In the genomic region with DNA sequence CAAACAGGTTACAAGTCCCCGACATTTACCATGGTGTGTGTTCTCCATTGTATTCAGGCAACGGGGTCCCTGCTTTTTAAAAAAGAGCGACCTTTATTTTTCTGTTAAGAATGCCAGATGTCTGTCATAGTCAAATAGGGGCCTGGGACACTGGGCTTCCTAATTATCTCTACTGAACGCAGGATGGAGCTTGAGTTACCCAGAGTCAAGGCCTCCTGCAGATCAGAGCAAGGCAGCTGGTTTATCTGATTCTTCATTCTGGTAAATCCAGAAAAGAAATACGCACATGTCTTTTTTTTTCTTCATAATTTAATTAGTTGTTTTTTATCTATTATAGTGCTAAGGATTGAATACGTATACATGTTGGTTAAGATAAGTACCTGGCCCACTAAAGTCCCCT, we compare ENCODE assay signal across 15 mouse cellular contexts. TPM values are rescaled to one million over a fixed set of nuclear protein-coding genes. Genes with fewer than 3 reads are reported as not detected.
A peak's percentile ranks its signal among the peaks of the same experiment; 100 is the strongest.
DNase-seq lines count a peak whose midpoint lies in the region; ATAC-seq lines count a peak whose summit lies in the region.
"Had no signal": no experiment of that assay in that cellular context is flagged by ENCODE, and none has a peak within 500 bp of the region (broad histone marks: within the 10 kb centered on the region; RNA-seq: fewer than 3 reads in every experiment).

No protein-coding gene starts in this region.

- H3K27ac ChIP-seq in heart, embryonic 15.5 days = peak overlapping the region; percentile 87
- H3K27ac ChIP-seq in forebrain, embryonic 15.5 days (replicated peaks) = peak overlapping the region; percentile 85
- peak overlapping the region; percentile 65 for H3K27ac ChIP-seq in liver, embryonic 15.5 days (replicated peaks)
- H3K27ac ChIP-seq in neural tube, embryonic 14.5 days (ENCODE audit: low read depth, low read length) = peak overlapping the region; percentile 80
- H3K27ac ChIP-seq: left cerebral cortex, adult 2 months had no signal

- H3K36me3 ChIP-seq in heart, embryonic 15.5 days = no peaks in the 10 kb centered on the region
- H3K36me3 ChIP-seq in forebrain, embryonic 15.5 days = no peaks in the 10 kb centered on the region
- no peaks in the 10 kb centered on the region for H3K36me3 ChIP-seq in liver, embryonic 15.5 days (replicated peaks)
- no peaks in the 10 kb centered on the region for H3K36me3 ChIP-seq in neural tube, embryonic 14.5 days (ENCODE audit: control insufficient read depth, insufficient read depth, low read length)

- no peak overlapping the region for H3K9ac ChIP-seq in heart, embryonic 15.5 days
- H3K9ac ChIP-seq in forebrain, embryonic 15.5 days (replicated peaks) = peak overlapping the region; percentile 30; the same call in 1 of the 2 replicates
- no peak overlapping the region for H3K9ac ChIP-seq in liver, embryonic 15.5 days
- no peak overlapping the region for H3K9ac ChIP-seq in neural tube, embryonic 14.5 days (replicated peaks; ENCODE audit: low read depth, low read length)
- H3K9ac ChIP-seq: lung, embryonic 14.5 days had no signal

- WGBS in heart, embryonic 15.5 days = 46% methylated on average over 6 of the region's 6 CpGs
- 24% methylated on average over 6 of the region's 6 CpGs for WGBS in forebrain, embryonic 15.5 days
- WGBS in liver, embryonic 15.5 days (ENCODE audit: insufficient replicate concordance) = 27% methylated on average over 6 of the region's 6 CpGs
- 45% methylated on average over 6 of the region's 6 CpGs for WGBS in neural tube, embryonic 14.5 days

- peak overlapping the region; percentile 48 for H3K4me2 ChIP-seq in heart, embryonic 15.5 days
- H3K4me2 ChIP-seq in forebrain, embryonic 15.5 days (replicated peaks) = peak overlapping the region; percentile 27; the same call in 1 of the 2 replicates
- peak overlapping the region; percentile 40 for H3K4me2 ChIP-seq in liver, embryonic 15.5 days
- no peak overlapping the region for H3K4me2 ChIP-seq in neural tube, embryonic 14.5 days (ENCODE audit: low read depth, low read length)

- no peak for DNase-seq in heart, adult 8-10 months (ENCODE audit: low spot score)
- DNase-seq in right cerebral cortex, postnatal 4 days = no peak
- no peak for DNase-seq in adrenal gland, postnatal 4 days (ENCODE audit: low spot score in 2 of 2)
- DNase-seq in layer of hippocampus, adult 9-10 months (ENCODE audit: low spot score) = no peak

- H3K4me1 ChIP-seq in heart, embryonic 15.5 days (replicated peaks) = peaks cover 22% of the 10 kb centered on the region
- H3K4me1 ChIP-seq in forebrain, embryonic 15.5 days = peaks cover 24% of the 10 kb centered on the region
- H3K4me1 ChIP-seq in liver, embryonic 15.5 days (replicated peaks) = peaks cover 31% of the 10 kb centered on the region
- peaks cover 16% of the 10 kb centered on the region for H3K4me1 ChIP-seq in neural tube, embryonic 14.5 days (ENCODE audit: control insufficient read depth, insufficient read depth, low read length)

- H3K4me3 ChIP-seq in heart, embryonic 15.5 days = no peak overlapping the region
- no peak overlapping the region for H3K4me3 ChIP-seq in forebrain, embryonic 15.5 days
- H3K4me3 ChIP-seq in liver, embryonic 15.5 days (replicated peaks) = no peak overlapping the region
- H3K4me3 ChIP-seq in neural tube, embryonic 14.5 days (ENCODE audit: low read depth, low read length) = no peak overlapping the region
- H3K4me3 ChIP-seq: left cerebral cortex, adult 2 months; myocyte had no signal

- ATAC-seq in heart, embryonic 15.5 days (replicated peaks; ENCODE audit: insufficient number of reproducible peaks, insufficient read depth, low FRiP score, low read depth) = no peak
- ATAC-seq in forebrain, embryonic 15.5 days (replicated peaks) = no peak
- ATAC-seq in liver, embryonic 15.5 days (ENCODE audit: insufficient read depth) = peak; percentile 76
- no peak for ATAC-seq in neural tube, embryonic 14.5 days (ENCODE audit: low read depth)

- no peaks in the 10 kb centered on the region for H3K27me3 ChIP-seq in heart, embryonic 15.5 days
- no peaks in the 10 kb centered on the region for H3K27me3 ChIP-seq in forebrain, embryonic 15.5 days
- H3K27me3 ChIP-seq in liver, embryonic 15.5 days = no peaks in the 10 kb centered on the region
- no peaks in the 10 kb centered on the region for H3K27me3 ChIP-seq in neural tube, embryonic 14.5 days (ENCODE audit: control insufficient read depth, insufficient read depth, low read length)

- no peaks in the 10 kb centered on the region for H3K9me3 ChIP-seq in heart, embryonic 15.5 days (replicated peaks)
- H3K9me3 ChIP-seq in forebrain, embryonic 15.5 days = no peaks in the 10 kb centered on the region
- no peaks in the 10 kb centered on the region for H3K9me3 ChIP-seq in liver, embryonic 15.5 days (replicated peaks)
- H3K9me3 ChIP-seq in neural tube, embryonic 14.5 days (ENCODE audit: control insufficient read depth, low read length) = no peaks in the 10 kb centered on the region

RNA-seq across cellular contexts. Expression of a gene that starts 52.6 kb away (rescaled TPM):
- polyA plus RNA-seq in heart, embryonic 15.5 days (2015; fragmentation: Nextera tagmentation; extraction: Ambion mirVana) = not detected in 2 replicates
- total RNA-seq in heart, adult 8-10 months (2022) = not detected
- polyA plus RNA-seq in forebrain, embryonic 15.5 days (2015; fragmentation: Nextera tagmentation; extraction: Ambion mirVana) = not detected in 2 replicates
- not detected in 2 replicates for polyA plus RNA-seq in liver, embryonic 15.5 days (2015; fragmentation: Nextera tagmentation; extraction: Ambion mirVana)
- polyA plus RNA-seq in neural tube, embryonic 14.5 days (2014; fragmentation: Nextera tagmentation; extraction: Ambion mirVana) = not detected in 2 replicates
- not detected for total RNA-seq in adrenal gland, postnatal 4 days (2021)
- total RNA-seq: granulocyte monocyte progenitor cell, adult 5-6 weeks; left cerebral cortex, adult 2 months had no signal
- polyA plus RNA-seq: kidney, embryonic 14.5 days; lung, embryonic 14.5 days; stomach, embryonic 14.5 days; urinary bladder, adult 2 months had no signal
